Mouse (Mus musculus) left cerebral cortex, adult 11 months (tissue): ENCODE data around the gene Selenow.

Experiments used
- DNase-seq: peaks from one replicate; pipeline ENCODE4 v3.0.0; 2022; ENCODE audit warnings: low spot score

Gene Selenow

DNA sequence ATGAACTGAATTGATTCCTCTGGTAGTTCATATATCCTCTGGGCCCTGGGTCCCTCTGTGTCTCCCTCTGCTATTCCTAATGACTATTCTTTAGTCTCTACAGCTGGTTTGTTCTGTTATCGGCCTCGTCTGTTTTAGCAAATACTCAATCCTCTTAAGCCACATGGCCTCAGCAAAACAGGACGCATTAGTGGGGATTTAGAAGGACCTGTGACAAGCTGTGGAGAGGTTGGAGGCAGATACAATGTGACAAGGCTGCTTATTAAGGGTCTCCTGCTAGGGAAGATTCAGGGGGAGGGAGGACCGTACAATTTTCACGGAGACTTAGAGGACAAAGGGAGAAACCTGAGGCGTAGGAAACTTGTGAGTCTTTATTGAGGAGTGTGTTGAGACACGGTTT, 16.3 kb downstream of the Selenow start:
- no peak for DNase-seq

GRCm38 (mm10) chr7:15901366-15902048, 20.7 kb downstream of the Selenow start:
- no peak for DNase-seq

GRCm38 (mm10) chr7:15894251-15894650, 28.0 kb downstream of the Selenow start:
- DNase-seq = no peak

DNA sequence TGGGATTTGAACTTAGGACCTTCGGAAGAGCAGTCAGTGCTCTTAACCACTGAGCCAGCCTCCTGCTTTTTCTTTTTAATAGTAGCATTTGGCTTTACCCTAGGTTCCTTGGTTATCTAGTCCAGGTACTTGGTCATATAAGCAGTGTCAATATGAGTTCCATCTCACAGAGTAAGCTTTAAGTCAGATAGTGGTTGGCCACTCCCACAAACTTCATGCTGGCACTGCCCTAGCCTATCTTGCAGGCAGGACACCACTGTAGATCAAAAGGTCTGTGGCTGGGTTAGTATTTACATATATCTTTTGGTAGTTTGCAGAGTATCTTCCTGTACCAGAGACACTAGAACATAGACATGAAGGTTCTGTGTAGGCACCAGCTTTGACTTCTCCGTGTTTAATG, 38.1 kb downstream of the Selenow start:
- no peak for DNase-seq

DNA sequence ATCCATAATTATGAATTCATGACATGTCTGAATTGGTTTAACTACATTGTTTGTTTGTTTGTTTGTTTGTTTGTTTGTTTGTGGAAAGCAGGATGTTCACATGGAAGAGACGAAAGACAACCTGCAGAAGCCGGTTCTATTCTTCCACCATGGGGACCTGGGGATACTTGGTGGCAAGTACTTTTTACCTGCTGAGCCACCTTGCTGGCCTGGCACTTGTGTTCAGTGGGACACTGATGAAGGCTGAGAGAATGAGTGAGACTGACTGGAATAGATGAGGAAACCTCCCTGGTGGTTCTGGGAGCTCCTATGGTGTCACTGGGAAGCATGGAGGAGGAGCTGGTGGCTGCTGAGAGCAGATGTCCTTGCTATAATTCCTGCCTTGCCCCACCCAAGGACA, 39.9 kb downstream of the Selenow start, which contains the start of gene Crxos:
TSS of gene Crxos (plus strand) at position 301 of the 400 bp plus-strand sequence.
- no peak for DNase-seq

- no peak for DNase-seq
Observed at GRCm38 (mm10) chr7:15881831-15882230, 40.4 kb downstream of the Selenow start.

GRCm38 (mm10) chr7:15881388-15881787, 40.8 kb downstream of the Selenow start:
- no peak for DNase-seq

DNA sequence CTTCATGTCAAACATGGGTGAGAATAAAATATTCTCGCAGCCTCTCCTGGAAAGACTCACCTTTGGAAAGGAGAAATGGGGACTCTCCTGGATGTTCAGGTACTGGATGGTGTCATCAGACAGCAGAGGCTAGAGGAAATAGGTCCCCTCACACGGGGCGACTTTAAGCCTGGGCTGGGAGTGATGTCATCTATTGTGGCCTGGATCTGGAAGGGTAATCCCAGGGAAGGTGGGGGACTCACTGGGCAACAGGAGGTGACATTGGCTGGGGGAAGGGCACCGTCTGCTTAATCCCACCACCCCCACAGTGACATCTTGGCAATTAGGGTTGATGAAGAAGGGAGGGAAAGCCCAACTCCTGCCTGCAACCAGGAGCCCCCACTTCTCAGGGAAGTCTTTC, 42.4 kb downstream of the Selenow start, which contains the start of gene Crx:
TSS of gene Crx (minus strand) at position 213 of the 400 bp plus-strand sequence.
- DNase-seq = no peak
